Comparison of ENCODE assay signal across 8 mouse cellular contexts in the genomic region with DNA sequence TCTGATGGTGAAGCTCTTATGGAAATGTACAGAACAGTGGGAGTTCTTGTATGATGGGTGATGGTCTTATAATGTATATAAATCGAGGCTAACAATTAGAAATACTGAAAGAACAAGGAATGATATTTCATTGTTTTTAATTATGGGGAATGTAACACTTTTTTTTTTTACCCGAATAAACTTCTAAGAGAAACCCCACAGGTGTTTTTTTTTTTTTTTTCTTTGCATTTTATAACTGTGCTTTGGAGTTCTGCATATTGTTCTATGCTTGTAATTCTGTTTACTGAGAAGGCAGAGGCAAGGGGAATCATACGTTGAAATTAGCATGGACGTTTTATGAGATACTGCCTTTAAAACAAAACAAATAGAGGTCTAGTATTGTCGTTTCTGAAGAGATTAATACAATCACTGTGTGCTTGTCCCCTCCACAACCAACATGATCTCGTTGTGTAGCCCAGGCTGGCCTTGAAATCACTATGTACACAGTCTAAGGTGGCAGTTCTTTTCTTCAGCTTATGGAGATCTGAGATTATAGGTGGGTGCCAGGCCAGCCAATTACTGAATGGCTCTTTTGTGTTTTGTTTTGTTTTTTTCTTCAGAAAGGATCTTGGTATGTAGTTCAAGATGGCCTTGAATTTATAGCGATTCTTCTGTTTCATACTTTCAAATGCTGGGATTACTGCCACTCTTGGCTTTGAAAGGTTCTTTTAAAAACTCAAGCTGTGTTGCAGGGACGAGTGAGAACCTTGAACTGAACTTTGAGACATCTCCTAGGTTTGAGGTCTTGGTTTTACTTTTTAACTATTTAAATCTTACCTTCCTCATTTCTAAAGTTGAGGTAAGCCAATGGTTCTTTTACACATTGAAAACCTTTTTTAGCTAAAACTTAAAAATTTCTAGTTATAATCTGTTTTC. TPM values are rescaled to one million over a fixed set of nuclear protein-coding genes. Genes with fewer than 3 reads are reported as not detected.
DNase-seq lines count a peak whose midpoint lies in the region; ATAC-seq and TF ChIP-seq lines count a peak whose summit lies in the region.

No protein-coding gene starts in this region.

- no peaks in the 10 kb centered on the region; the same call in 1 of the 2 replicates for H3K36me3 ChIP-seq in lung, postnatal 0 days (ENCODE audit: insufficient read depth, low read length)
- H3K36me3 ChIP-seq in forebrain, embryonic 11.5 days (ENCODE audit: control insufficient read depth, insufficient read depth, low read length): no peaks in the 10 kb centered on the region
- peaks cover 4% of the 10 kb centered on the region; the same call in 1 of the 2 replicates for H3K36me3 ChIP-seq in limb, embryonic 12.5 days
- H3K36me3 ChIP-seq in stomach, embryonic 15.5 days: no peaks in the 10 kb centered on the region

- DNase-seq in lung, postnatal 0 days (ENCODE audit: low spot score): no peak
- no peak for DNase-seq in lung, postnatal 4 days
- DNase-seq in forebrain, embryonic 11.5 days (ENCODE audit: low spot score): no peak
- no peak for DNase-seq in ovary, postnatal 36 days (ENCODE audit: low spot score)
- no peak for DNase-seq in right cerebral cortex, adult 18-20 months
- DNase-seq in right cerebral cortex, postnatal 14 days: no peak

- H3K4me2 ChIP-seq in lung, postnatal 0 days (replicated peaks; ENCODE audit: low read depth, low read length): peak overlapping the region; percentile 67
- H3K4me2 ChIP-seq in forebrain, embryonic 11.5 days (ENCODE audit: low read depth, low read length, severe bottlenecking): peak overlapping the region; percentile 68; the same call in 1 of the 2 replicates
- H3K4me2 ChIP-seq in limb, embryonic 12.5 days: peak overlapping the region; percentile 63
- H3K4me2 ChIP-seq in stomach, embryonic 15.5 days: peak overlapping the region; percentile 53

- H3K27ac ChIP-seq in lung, postnatal 0 days (ENCODE audit: low read length): no peak overlapping the region
- H3K27ac ChIP-seq in forebrain, embryonic 11.5 days (ENCODE audit: low read depth, low read length): no peak overlapping the region
- no peak overlapping the region for H3K27ac ChIP-seq in limb, embryonic 12.5 days
- H3K27ac ChIP-seq in stomach, embryonic 15.5 days: no peak overlapping the region

- H3K4me1 ChIP-seq in lung, postnatal 0 days (ENCODE audit: insufficient read depth, low read depth, low read length): peaks cover 5% of the 10 kb centered on the region; the same call in 1 of the 2 replicates
- H3K4me1 ChIP-seq in forebrain, embryonic 11.5 days (replicated peaks; ENCODE audit: control insufficient read depth, insufficient read depth, low read length): peaks cover 14% of the 10 kb centered on the region; the same call in 1 of the 2 replicates
- peaks cover 14% of the 10 kb centered on the region for H3K4me1 ChIP-seq in limb, embryonic 12.5 days (replicated peaks)
- H3K4me1 ChIP-seq in stomach, embryonic 15.5 days: 0 out of 2 replicates have a peak, but pooled peaks cover 4% of the 10 kb centered on the region

- no peak for TF ChIP-seq EP300 in lung, postnatal 0 days (IDR thresholded peaks at IDR 0.05)

- H3K9ac ChIP-seq in lung, postnatal 0 days (replicated peaks; ENCODE audit: low read depth): no peak overlapping the region; the same call in 1 of the 2 replicates
- H3K9ac ChIP-seq in forebrain, embryonic 11.5 days (ENCODE audit: low read length): 0 out of 2 replicates have a peak overlapping the region, but pooled peaks have one; percentile 21
- no peak overlapping the region for H3K9ac ChIP-seq in limb, embryonic 12.5 days (replicated peaks)
- no peak overlapping the region for H3K9ac ChIP-seq in stomach, embryonic 15.5 days

- no peak for TF ChIP-seq CTCF in lung, postnatal 0 days (IDR thresholded peaks at IDR 0.05)

- H3K4me3 ChIP-seq in lung, postnatal 0 days (ENCODE audit: low read depth, low read length): peak overlapping the region; percentile 92
- H3K4me3 ChIP-seq in forebrain, embryonic 11.5 days (ENCODE audit: low read depth, low read length): peak overlapping the region; percentile 79
- peak overlapping the region; percentile 86 for H3K4me3 ChIP-seq in limb, embryonic 12.5 days (replicated peaks)
- H3K4me3 ChIP-seq in stomach, embryonic 15.5 days (replicated peaks): no peak overlapping the region

- no peaks in the 10 kb centered on the region for H3K27me3 ChIP-seq in lung, postnatal 0 days (replicated peaks; ENCODE audit: insufficient read depth, low read length)
- no peaks in the 10 kb centered on the region for H3K27me3 ChIP-seq in forebrain, embryonic 11.5 days (ENCODE audit: control insufficient read depth, insufficient read depth, low read length)
- H3K27me3 ChIP-seq in limb, embryonic 12.5 days: no peaks in the 10 kb centered on the region
- H3K27me3 ChIP-seq in stomach, embryonic 15.5 days (replicated peaks): no peaks in the 10 kb centered on the region

- H3K9me3 ChIP-seq in lung, postnatal 0 days (ENCODE audit: low read length): no peaks in the 10 kb centered on the region
- no peaks in the 10 kb centered on the region for H3K9me3 ChIP-seq in forebrain, embryonic 11.5 days (ENCODE audit: control insufficient read depth, low read length)
- H3K9me3 ChIP-seq in limb, embryonic 12.5 days: no peaks in the 10 kb centered on the region
- H3K9me3 ChIP-seq in stomach, embryonic 15.5 days: no peaks in the 10 kb centered on the region

- no peak for ATAC-seq in lung, postnatal 0 days
- ATAC-seq in forebrain, embryonic 11.5 days (replicated peaks; ENCODE audit: low FRiP score): no peak
- ATAC-seq in limb, embryonic 12.5 days (ENCODE audit: insufficient number of reproducible peaks, insufficient read depth, low FRiP score, low TSS enrichment, low read depth): no peak
- no peak for ATAC-seq in stomach, embryonic 15.5 days (ENCODE audit: insufficient read depth, low FRiP score, low read depth)

- 18% methylated on average over 8 of the region's 8 CpGs for whole genome bisulfite sequencing in lung, postnatal 0 days
- 38% methylated on average over 8 of the region's 8 CpGs for WGBS in forebrain, embryonic 11.5 days
- 39% methylated on average over 8 of the region's 8 CpGs for WGBS in limb, embryonic 12.5 days
- 26% methylated on average over 8 of the region's 8 CpGs for whole genome bisulfite sequencing in stomach, embryonic 15.5 days

RNA-seq across cellular contexts. Expression of a gene that starts 47.7 kb away (rescaled TPM):
- polyA plus RNA-seq in lung, postnatal 0 days (2015; fragmentation: Nextera tagmentation; extraction: Ambion mirVana): 38.1 and 40.1 TPM in 2 replicates
- polyA plus RNA-seq in forebrain, embryonic 11.5 days (2014; fragmentation: Nextera tagmentation; extraction: Ambion mirVana): 57.8 and 63.0 TPM in 2 replicates
- polyA plus RNA-seq in limb, embryonic 12.5 days (2016; fragmentation: Nextera tagmentation; extraction: Ambion mirVana): 61.0 and 68.5 TPM in 2 replicates
- polyA plus RNA-seq in stomach, embryonic 15.5 days (2015; fragmentation: Nextera tagmentation; extraction: Ambion mirVana): 40.9 and 42.6 TPM in 2 replicates
